Mouse (Mus musculus) brown adipose tissue, adult 24 weeks (tissue): ENCODE data around the gene Zfp558. TPM values are rescaled to one million over a fixed set of nuclear protein-coding genes. Genes with fewer than 3 reads are reported as not detected.
"Not testable (repeated sequence)": the region's sequence is repeated elsewhere in the genome, so short reads cannot be mapped to it uniquely, and the experiment has no call there.

ENCODE experiments used
- H3K27ac ChIP-seq: fragments of 200-500 bp; replicated peaks from 2 replicates; pipeline ENCODE4 v1.5.1; 2012; ENCODE audit warnings: low read depth, mild to moderate bottlenecking, low read length
- H3K4me1 ChIP-seq: fragments of 200-500 bp; 2 replicates; pipeline ENCODE4 v1.6.1; 2012; ENCODE audit warnings: low read length, mixed read lengths; ENCODE audit not compliant: control insufficient read depth, insufficient read depth, insufficient read length
- H3K4me3 ChIP-seq: fragments of 200-500 bp; 2 replicates; pipeline ENCODE4 v1.5.1; 2012; ENCODE audit warnings: low read depth, mild to moderate bottlenecking, low read length, moderate library complexity; ENCODE audit not compliant: insufficient read depth
- polyA plus RNA-seq: library from polyadenylated mRNA; stranded (reverse); fragments of >200 nt; gene quantifications from 2 replicates; pipeline ENCODE4 v1.2.4, GENCODE M21; 2012; ENCODE audit not compliant: missing spikeins, insufficient read depth, insufficient read length

The Zfp558 gene
- polyA plus RNA-seq: 0.54 and 1.0 TPM in 2 replicates

GRCm38 (mm10) chr9:18478168-18478567 lies at the start of gene Zfp558, which contains the start of gene Mbd3l1:
Zfp558 (minus strand) TSS chr9:18478268.
Mbd3l1 (plus strand) TSS chr9:18478359.
- no peak within 1 kb of the TSS for H3K4me3 ChIP-seq
- H3K27ac ChIP-seq: no peak within 1 kb of the TSS
- H3K4me1 ChIP-seq: no peaks in the 10 kb centered on the region

GRCm38 (mm10) chr9:18508098-18508497 lies 30.0 kb upstream of the Zfp558 start:
- Histone ChIP-seq H3K27ac (no peak overlapping the region), H3K4me3 (no peak overlapping the region), H3K4me1 (no peaks in the 10 kb centered on the region)

GRCm38 (mm10) chr9:18473324-18474128 lies 4.5 kb downstream of the Zfp558 start:
- Histone ChIP-seq H3K27ac (peak overlapping the region; percentile 81), H3K4me1 (no peaks in the 10 kb centered on the region), H3K4me3 (peak overlapping the region; percentile 75)

GRCm38 (mm10) chr9:18468005-18468404 lies 10.1 kb downstream of the Zfp558 start:
- no peak overlapping the region for H3K4me3 ChIP-seq
- H3K4me1 ChIP-seq: no peaks in the 10 kb centered on the region
- no peak overlapping the region for H3K27ac ChIP-seq

GRCm38 (mm10) chr9:18467350-18467749 lies 10.7 kb downstream of the Zfp558 start:
- Histone ChIP-seq H3K4me1 (no peaks in the 10 kb centered on the region), H3K4me3 (no peak overlapping the region), H3K27ac (no peak overlapping the region)

GRCm38 (mm10) chr9:18456520-18456919 lies 21.5 kb downstream of the Zfp558 start:
- Histone ChIP-seq H3K4me3 (no peak overlapping the region), H3K4me1 (no peaks in the 10 kb centered on the region), H3K27ac (no peak overlapping the region)

GRCm38 (mm10) chr9:18431687-18432086 lies 46.4 kb downstream of the Zfp558 start:
- no peak overlapping the region for H3K27ac ChIP-seq
- H3K4me3 ChIP-seq: no peak overlapping the region
- H3K4me1 ChIP-seq: no peaks in the 10 kb centered on the region

- Histone ChIP-seq H3K4me3 (no peak within 1 kb of the TSS), H3K27ac (no peak within 1 kb of the TSS), H3K4me1 (no peaks in the 10 kb centered on the region)
Observed at GRCm38 (mm10) chr9:18430354-18430753, 47.7 kb downstream of the Zfp558 start, which contains the start of gene Mbd3l2. Mbd3l2 (plus strand) TSS chr9:18430654.

GRCm38 (mm10) chr9:18412371-18412770 lies 65.7 kb downstream of the Zfp558 start:
- not testable (repeated sequence) for H3K4me1 ChIP-seq, H3K27ac ChIP-seq, H3K4me3 ChIP-seq

Other genes starting within 250 kb of the Zfp558 start
- gene Chordc1, start 186.1 kb downstream of the Zfp558 start, polyA plus RNA-seq: 47.3 and 97.9 TPM in 2 replicates
- gene Naalad2, start 75.3 kb downstream of the Zfp558 start, polyA plus RNA-seq: 3.8 and 5.0 TPM in 2 replicates
- gene Ubtfl1, start 73.8 kb downstream of the Zfp558 start, polyA plus RNA-seq: not detected in 2 replicates
- gene Mbd3l2, start 47.6 kb downstream of the Zfp558 start, polyA plus RNA-seq: not detected in 2 replicates
- gene Mbd3l1, start 91 bp upstream of the Zfp558 start, polyA plus RNA-seq: not detected in 2 replicates
- not detected in 2 replicates for gene Muc16, start 196.3 kb upstream of the Zfp558 start, polyA plus RNA-seq